Mouse (Mus musculus): ENCODE measurements around the gene Gm42674.

DNA sequence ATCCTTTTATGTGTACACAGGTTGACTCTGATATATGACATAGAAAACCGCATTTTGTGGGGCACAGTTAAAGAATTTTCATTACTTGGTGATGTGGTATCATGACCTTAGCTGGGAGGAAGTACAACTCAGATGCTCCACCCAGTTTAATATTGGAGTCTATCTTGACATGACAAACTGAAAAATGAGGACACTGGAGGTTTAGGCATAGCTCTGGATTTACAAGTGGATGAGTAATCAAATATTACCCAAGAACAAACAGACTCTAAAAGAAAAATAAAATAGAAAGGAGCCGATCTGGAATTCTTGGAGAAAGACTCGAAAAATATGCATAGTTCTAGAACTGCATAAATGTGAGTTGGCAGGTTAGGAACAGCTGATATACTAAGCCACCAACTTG lies 26.4 kb upstream of the Gm42674 start:
- no peak for TF ChIP-seq POLR2A (IDR thresholded peaks at IDR 0.05; ENCODE audit: low read depth, low read length)
- TF ChIP-seq CTCF (IDR thresholded peaks at IDR 0.05; ENCODE audit: extremely low read depth, insufficient read depth, insufficient read length, insufficient replicate concordance): no peak
